Mouse (Mus musculus) ovary, postnatal 10 days (tissue): ENCODE results near the gene Fbp1.
"Not testable (repeated sequence)": the region's sequence is repeated elsewhere in the genome, so short reads cannot be mapped to it uniquely, and the experiment has no call there.

Experiments
- DNase-seq: peaks from one replicate; pipeline ENCODE4 v3.0.0; 2022; ENCODE audit warnings: low spot score

Fbp1 gene

DNA sequence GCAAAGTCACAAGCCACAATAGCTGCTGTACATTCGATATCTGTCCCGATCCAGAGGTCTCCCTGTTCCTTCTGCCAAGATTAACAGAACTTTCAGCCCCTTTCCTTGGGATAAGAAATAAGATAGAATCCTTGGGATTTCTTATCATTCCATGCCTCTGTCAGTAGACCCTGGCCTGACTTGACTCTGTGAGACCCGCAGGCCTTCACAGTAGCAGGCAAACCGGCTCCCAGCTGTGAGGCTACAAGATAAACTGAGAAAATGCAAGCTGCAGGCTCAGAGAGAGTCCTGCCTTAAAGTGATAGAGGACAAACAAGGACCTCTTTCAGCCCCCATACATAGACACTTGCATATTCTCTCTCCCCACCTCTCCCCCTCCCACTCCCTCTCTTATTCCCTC lies 54.7 kb downstream of the Fbp1 start:
- DNase-seq, result no peak

DNA sequence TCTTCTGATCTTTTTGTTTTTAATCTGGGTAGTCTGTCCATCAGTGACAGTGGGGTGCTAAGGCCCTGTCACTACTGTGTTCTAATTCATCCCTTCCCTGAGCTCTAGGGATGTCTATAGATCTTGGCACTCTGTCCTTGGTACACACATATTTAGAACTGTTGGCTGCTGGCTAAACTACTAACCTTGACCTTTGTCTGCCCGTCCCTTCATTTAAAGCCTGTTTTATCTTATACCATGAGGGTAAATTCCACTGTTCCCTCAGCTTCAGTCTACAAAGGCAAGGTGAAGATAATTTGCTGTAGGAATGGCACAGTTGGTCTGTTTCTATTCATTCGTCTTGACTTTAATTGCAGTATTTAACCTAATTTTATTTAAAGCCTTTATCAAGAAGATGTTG lies 55.8 kb downstream of the Fbp1 start:
- DNase-seq, result no peak

DNA sequence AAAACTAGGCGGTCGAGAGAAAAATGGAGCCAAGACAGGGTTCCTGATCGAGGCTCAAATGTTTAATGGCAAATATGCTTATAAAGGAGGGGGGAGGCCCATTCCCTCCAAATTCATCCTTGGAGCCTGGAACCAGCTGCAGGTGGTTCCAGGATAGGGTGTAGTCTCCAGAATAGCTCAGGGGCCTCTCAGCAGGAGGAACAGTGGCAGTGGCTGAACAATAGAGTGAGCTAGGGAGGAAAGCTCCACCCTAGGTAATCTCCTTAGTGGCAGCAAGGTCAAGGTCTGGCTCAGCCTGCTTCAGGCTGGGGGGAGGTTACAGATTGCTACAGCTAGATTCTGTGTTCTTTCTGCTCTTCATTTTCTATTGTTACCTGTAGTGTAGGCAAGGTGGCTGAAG lies 72.4 kb downstream of the Fbp1 start:
- DNase-seq, result not testable (repeated sequence)
